Mouse (Mus musculus): ENCODE measurements around the gene 1810037I17Rik. TPM values are rescaled to one million over a fixed set of nuclear protein-coding genes. Genes with fewer than 3 reads are reported as not detected.
A peak's percentile ranks its signal among the peaks of the same experiment; 100 is the strongest.

1810037I17Rik gene
- polyA plus RNA-seq, 1 experiment from 2014 or later: 109 TPM

GRCm38 (mm10) chr3:122898254-122898653, 25.7 kb upstream of the 1810037I17Rik start:
- no peaks in the 10 kb centered on the region for H3K4me1 ChIP-seq (ENCODE audit: control insufficient read depth, insufficient read depth, low read length)
- H3K4me3 ChIP-seq (ENCODE audit: low read depth, low read length): no peak overlapping the region
- no peaks in the 10 kb centered on the region for H3K27me3 ChIP-seq (replicated peaks; ENCODE audit: control insufficient read depth, insufficient read depth, low read length)
- H3K9ac ChIP-seq (ENCODE audit: low read depth, low read length): no peak overlapping the region
- 53% methylated on average over 6 of the region's 6 CpGs for WGBS
- H3K4me2 ChIP-seq (ENCODE audit: low read depth, low read length): no peak overlapping the region
- no peak overlapping the region for H3K27ac ChIP-seq (replicated peaks; ENCODE audit: low read depth, low read length)
- H3K36me3 ChIP-seq (ENCODE audit: control insufficient read depth, insufficient read depth, low read length): no peaks in the 10 kb centered on the region
- no peaks in the 10 kb centered on the region for H3K9me3 ChIP-seq (ENCODE audit: control insufficient read depth, low read length)
- DNase-seq (ENCODE audit: low spot score) (no peak), ATAC-seq (ENCODE audit: low read depth) (no peak)

DNA sequence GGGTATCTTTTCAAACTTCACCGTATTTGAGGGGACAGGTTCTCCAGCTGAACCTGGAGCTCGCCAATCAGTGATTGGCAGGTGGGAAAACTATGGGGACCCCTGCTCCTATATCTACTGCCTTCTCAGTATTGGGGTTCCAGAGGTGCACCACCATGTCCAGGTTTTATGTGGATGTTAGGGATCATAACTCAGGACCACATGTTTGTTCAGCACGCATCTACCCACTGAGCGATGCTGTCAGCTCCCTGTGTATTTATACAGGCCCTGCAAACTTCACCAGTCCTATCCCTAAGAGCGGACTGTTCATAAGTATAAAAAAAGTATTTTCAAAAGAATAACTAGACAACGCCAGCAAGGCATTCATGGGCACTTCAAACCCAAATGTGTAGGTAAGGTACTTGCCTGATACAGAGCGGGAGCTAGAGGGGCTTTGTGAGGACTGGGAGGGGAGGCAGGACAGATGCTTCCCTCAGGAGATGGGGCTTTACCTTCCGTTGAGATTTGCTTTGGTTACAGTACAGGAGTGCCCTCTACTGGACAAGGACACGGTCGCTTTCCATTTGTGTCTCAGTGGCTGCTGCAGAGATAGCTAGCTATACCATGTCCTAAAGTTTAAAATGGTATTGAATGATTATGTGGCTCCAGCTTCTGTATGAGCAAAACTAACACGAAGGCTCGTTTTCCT, 20.1 kb upstream of the 1810037I17Rik start:
- no peak overlapping the region for H3K27ac ChIP-seq (replicated peaks; ENCODE audit: low read depth, low read length)
- H3K4me3 ChIP-seq (ENCODE audit: low read depth, low read length): no peak overlapping the region
- no peaks in the 10 kb centered on the region for H3K4me1 ChIP-seq (ENCODE audit: control insufficient read depth, insufficient read depth, low read length)
- H3K9ac ChIP-seq (ENCODE audit: low read depth, low read length): no peak overlapping the region
- H3K27me3 ChIP-seq (replicated peaks; ENCODE audit: control insufficient read depth, insufficient read depth, low read length): no peaks in the 10 kb centered on the region
- H3K36me3 ChIP-seq (ENCODE audit: control insufficient read depth, insufficient read depth, low read length): no peaks in the 10 kb centered on the region
- H3K9me3 ChIP-seq (ENCODE audit: control insufficient read depth, low read length): no peaks in the 10 kb centered on the region
- no peak overlapping the region for H3K4me2 ChIP-seq (ENCODE audit: low read depth, low read length)
- ATAC-seq (ENCODE audit: low read depth): 0 out of 2 replicates have a peak, but pooled peaks have one; percentile 70
- DNase-seq (ENCODE audit: low spot score): peak; percentile 82
- 39% methylated on average over 12 of the region's 12 CpGs for WGBS

GRCm38 (mm10) chr3:122907841-122908240, 16.2 kb upstream of the 1810037I17Rik start:
- ATAC-seq (ENCODE audit: low read depth) (no peak), DNase-seq (ENCODE audit: low spot score) (no peak)
- Histone ChIP-seq H3K9ac (ENCODE audit: low read depth, low read length) (no peak overlapping the region), H3K27me3 (replicated peaks; ENCODE audit: control insufficient read depth, insufficient read depth, low read length) (no peaks in the 10 kb centered on the region), H3K9me3 (ENCODE audit: control insufficient read depth, low read length) (no peaks in the 10 kb centered on the region), H3K27ac (replicated peaks; ENCODE audit: low read depth, low read length) (no peak overlapping the region), H3K4me2 (ENCODE audit: low read depth, low read length) (no peak overlapping the region), H3K4me3 (ENCODE audit: low read depth, low read length) (no peak overlapping the region), H3K4me1 (ENCODE audit: control insufficient read depth, insufficient read depth, low read length) (no peaks in the 10 kb centered on the region), H3K36me3 (ENCODE audit: control insufficient read depth, insufficient read depth, low read length) (no peaks in the 10 kb centered on the region)
- 86% methylated on average over 2 of the region's 2 CpGs for WGBS

- WGBS: 87% methylated on average over 5 of the region's 5 CpGs
- ATAC-seq (ENCODE audit: low read depth): no peak
- Histone ChIP-seq H3K4me1 (ENCODE audit: control insufficient read depth, insufficient read depth, low read length) (no peaks in the 10 kb centered on the region), H3K36me3 (ENCODE audit: control insufficient read depth, insufficient read depth, low read length) (no peaks in the 10 kb centered on the region), H3K27me3 (replicated peaks; ENCODE audit: control insufficient read depth, insufficient read depth, low read length) (no peaks in the 10 kb centered on the region), H3K4me2 (ENCODE audit: low read depth, low read length) (no peak overlapping the region), H3K9me3 (ENCODE audit: control insufficient read depth, low read length) (no peaks in the 10 kb centered on the region), H3K4me3 (ENCODE audit: low read depth, low read length) (no peak overlapping the region), H3K27ac (replicated peaks; ENCODE audit: low read depth, low read length) (no peak overlapping the region), H3K9ac (ENCODE audit: low read depth, low read length) (no peak overlapping the region)
- no peak for DNase-seq (ENCODE audit: low spot score)
Observed at GRCm38 (mm10) chr3:122915493-122915892, 8.5 kb upstream of the 1810037I17Rik start.

- no peak overlapping the region for H3K4me2 ChIP-seq (ENCODE audit: low read depth, low read length)
- no peak overlapping the region for H3K4me3 ChIP-seq (ENCODE audit: low read depth, low read length)
- no peaks in the 10 kb centered on the region for H3K27me3 ChIP-seq (replicated peaks; ENCODE audit: control insufficient read depth, insufficient read depth, low read length)
- H3K4me1 ChIP-seq (ENCODE audit: control insufficient read depth, insufficient read depth, low read length): no peaks in the 10 kb centered on the region
- no peak for ATAC-seq (ENCODE audit: low read depth)
- no peaks in the 10 kb centered on the region for H3K36me3 ChIP-seq (ENCODE audit: control insufficient read depth, insufficient read depth, low read length)
- no peak overlapping the region for H3K9ac ChIP-seq (ENCODE audit: low read depth, low read length)
- no peak overlapping the region for H3K27ac ChIP-seq (replicated peaks; ENCODE audit: low read depth, low read length)
- H3K9me3 ChIP-seq (ENCODE audit: control insufficient read depth, low read length): no peaks in the 10 kb centered on the region
- 84% methylated on average over 6 of the region's 6 CpGs for WGBS
- DNase-seq (ENCODE audit: low spot score): no peak
Observed at GRCm38 (mm10) chr3:122916191-122916680, 7.8 kb upstream of the 1810037I17Rik start.

DNA sequence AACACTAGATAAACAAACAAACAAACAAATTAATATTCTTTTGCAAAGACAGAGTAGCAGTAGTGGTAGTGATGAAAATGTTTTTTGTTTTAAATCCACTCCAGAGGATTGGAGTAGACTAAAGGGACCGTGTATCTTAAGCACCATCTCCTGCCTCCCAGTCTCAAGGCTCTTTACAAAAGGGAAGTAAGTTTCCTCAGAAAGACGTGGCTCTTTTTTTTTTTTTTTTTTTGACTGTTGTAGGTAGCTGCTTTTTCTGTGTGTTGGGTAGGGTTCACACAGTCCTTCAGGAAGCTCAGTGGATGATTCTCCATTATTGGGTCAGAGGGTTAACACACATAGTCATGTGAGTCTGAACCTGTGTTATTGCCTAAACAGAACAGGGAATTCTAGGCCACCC, 5.3 kb upstream of the 1810037I17Rik start:
- no peak overlapping the region for H3K4me2 ChIP-seq (ENCODE audit: low read depth, low read length)
- H3K9ac ChIP-seq (ENCODE audit: low read depth, low read length): no peak overlapping the region
- WGBS: 63% methylated on average over 2 of the region's 2 CpGs
- peaks cover 6% of the 10 kb centered on the region; the same call in 1 of the 2 replicates for H3K4me1 ChIP-seq (ENCODE audit: control insufficient read depth, insufficient read depth, low read length)
- H3K27me3 ChIP-seq (replicated peaks; ENCODE audit: control insufficient read depth, insufficient read depth, low read length): no peaks in the 10 kb centered on the region
- DNase-seq (ENCODE audit: low spot score): no peak
- no peak overlapping the region for H3K27ac ChIP-seq (replicated peaks; ENCODE audit: low read depth, low read length)
- H3K36me3 ChIP-seq (ENCODE audit: control insufficient read depth, insufficient read depth, low read length): no peaks in the 10 kb centered on the region
- no peaks in the 10 kb centered on the region for H3K9me3 ChIP-seq (ENCODE audit: control insufficient read depth, low read length)
- ATAC-seq (ENCODE audit: low read depth): no peak
- no peak overlapping the region for H3K4me3 ChIP-seq (ENCODE audit: low read depth, low read length)

DNA sequence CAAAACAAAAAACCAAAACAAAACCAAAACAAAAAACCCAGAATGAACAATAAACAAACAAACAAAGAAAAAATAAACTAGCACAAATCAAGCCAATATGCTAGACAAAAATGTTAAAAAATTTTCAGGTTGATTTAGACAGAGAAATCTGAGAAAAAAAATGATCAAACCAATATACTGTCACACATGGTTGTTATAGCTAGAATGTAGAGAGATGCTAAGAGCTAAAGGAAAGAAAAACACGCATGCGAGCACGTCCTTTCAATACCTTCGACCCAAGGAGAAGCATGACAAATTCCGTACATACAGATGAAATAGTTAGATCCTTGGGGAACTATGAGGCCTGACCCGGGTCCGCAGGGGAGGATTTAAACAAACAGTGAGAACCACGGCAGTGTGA, 4.7 kb upstream of the 1810037I17Rik start, which contains the start of gene Gm10959:
TSS of gene Gm10959 (minus strand) at position 101 of the 400 bp plus-strand sequence.
- Histone ChIP-seq H3K4me3 (ENCODE audit: low read depth, low read length) (no peak within 1 kb of the TSS), H3K4me2 (ENCODE audit: low read depth, low read length) (no peak within 1 kb of the TSS), H3K9me3 (ENCODE audit: control insufficient read depth, low read length) (no peaks in the 10 kb centered on the region), H3K36me3 (ENCODE audit: control insufficient read depth, insufficient read depth, low read length) (no peaks in the 10 kb centered on the region), H3K27me3 (replicated peaks; ENCODE audit: control insufficient read depth, insufficient read depth, low read length) (no peaks in the 10 kb centered on the region), H3K9ac (ENCODE audit: low read depth, low read length) (no peak within 1 kb of the TSS), H3K4me1 (ENCODE audit: control insufficient read depth, insufficient read depth, low read length) (peaks cover 6% of the 10 kb centered on the region; the same call in 1 of the 2 replicates), H3K27ac (replicated peaks; ENCODE audit: low read depth, low read length) (no peak within 1 kb of the TSS)
- DNase-seq (ENCODE audit: low spot score) (no peak), ATAC-seq (ENCODE audit: low read depth) (no peak)
- WGBS: 75% methylated on average over 8 of the region's 8 CpGs

GRCm38 (mm10) chr3:122920572-122921435, 3.2 kb upstream of the 1810037I17Rik start:
- DNase-seq (ENCODE audit: low spot score): peak; percentile 59
- ATAC-seq (ENCODE audit: low read depth): no peak
- Histone ChIP-seq H3K4me3 (ENCODE audit: low read depth, low read length) (no peak overlapping the region), H3K27me3 (replicated peaks; ENCODE audit: control insufficient read depth, insufficient read depth, low read length) (no peaks in the 10 kb centered on the region), H3K4me1 (ENCODE audit: control insufficient read depth, insufficient read depth, low read length) (peaks cover 7% of the 10 kb centered on the region; the same call in 1 of the 2 replicates), H3K36me3 (ENCODE audit: control insufficient read depth, insufficient read depth, low read length) (no peaks in the 10 kb centered on the region), H3K9ac (ENCODE audit: low read depth, low read length) (no peak overlapping the region), H3K4me2 (ENCODE audit: low read depth, low read length) (no peak overlapping the region), H3K9me3 (ENCODE audit: control insufficient read depth, low read length) (no peaks in the 10 kb centered on the region), H3K27ac (replicated peaks; ENCODE audit: low read depth, low read length) (peak overlapping the region; percentile 45)
- 51% methylated on average over 8 of the region's 8 CpGs for WGBS
